Comparison of ENCODE assay signal across 10 mouse cellular contexts in genomic region chr3:131638216-131638615, GRCm38 (mm10).
A peak's percentile ranks its signal among the peaks of the same experiment; 100 is the strongest.
DNase-seq lines count a peak whose midpoint lies in the region; ATAC-seq lines count a peak whose summit lies in the region.
"Had no signal": no experiment of that assay in that cellular context is flagged by ENCODE, and none has a peak within 500 bp of the region (broad histone marks: within the 10 kb centered on the region; RNA-seq: fewer than 3 reads in every experiment).

No protein-coding gene starts in this region.

- no peaks in the 10 kb centered on the region for H3K27me3 ChIP-seq in hindbrain, embryonic 13.5 days
- H3K27me3 ChIP-seq in hindbrain, embryonic 14.5 days (ENCODE audit: control insufficient read depth, insufficient read depth, low read length), result no peaks in the 10 kb centered on the region
- H3K27me3 ChIP-seq in limb, embryonic 10.5 days (ENCODE audit: low read depth, poor library complexity, severe bottlenecking), result no peaks in the 10 kb centered on the region

- no peak overlapping the region for H3K4me2 ChIP-seq in hindbrain, embryonic 13.5 days
- H3K4me2 ChIP-seq in hindbrain, embryonic 14.5 days (replicated peaks), result no peak overlapping the region

- peaks cover 15% of the 10 kb centered on the region for H3K36me3 ChIP-seq in hindbrain, embryonic 13.5 days
- peaks cover 17% of the 10 kb centered on the region for H3K36me3 ChIP-seq in hindbrain, embryonic 14.5 days (replicated peaks; ENCODE audit: control insufficient read depth, insufficient read depth)
- H3K36me3 ChIP-seq in limb, embryonic 10.5 days, result peaks cover 25% of the 10 kb centered on the region

- H3K9ac ChIP-seq in hindbrain, embryonic 13.5 days, result no peak overlapping the region
- H3K9ac ChIP-seq in hindbrain, embryonic 14.5 days, result no peak overlapping the region

- H3K4me1 ChIP-seq in hindbrain, embryonic 13.5 days (replicated peaks), result peaks cover 23% of the 10 kb centered on the region
- H3K4me1 ChIP-seq in hindbrain, embryonic 14.5 days (replicated peaks; ENCODE audit: control insufficient read depth, insufficient read depth, low read length), result peaks cover 10% of the 10 kb centered on the region; the same call in 1 of the 2 replicates
- peaks cover 49% of the 10 kb centered on the region for H3K4me1 ChIP-seq in limb, embryonic 10.5 days

- no peak for DNase-seq in hindbrain, embryonic 14.5 days (ENCODE audit: low spot score)
- peak; percentile 48 for DNase-seq in NIH3T3 (ENCODE audit: low read depth)
- DNase-seq in cerebellum, adult 11 months, result peak; percentile 37
- no peak for DNase-seq in limb, embryonic 10.5 days (ENCODE audit: low spot score)
- no peak for DNase-seq in c-Kit-positive CD71-positive TER-119-positive erythroid progenitor cells, embryonic 14.5 days (ENCODE audit: low spot score)
- no peak for DNase-seq in T-cell, adult 2 months (ENCODE audit: low spot score)
- DNase-seq in thymus, postnatal 4 days, result no peak
- DNase-seq: right cerebral cortex, postnatal 25 days had no signal

- WGBS in hindbrain, embryonic 13.5 days, result 63% methylated on average over 7 of the region's 7 CpGs
- 75% methylated on average over 7 of the region's 7 CpGs for whole genome bisulfite sequencing in hindbrain, embryonic 14.5 days
- WGBS in limb, embryonic 10.5 days, result 63% methylated on average over 7 of the region's 7 CpGs

- no peaks in the 10 kb centered on the region for H3K9me3 ChIP-seq in hindbrain, embryonic 13.5 days
- H3K9me3 ChIP-seq in hindbrain, embryonic 14.5 days (ENCODE audit: control insufficient read depth, low read length), result no peaks in the 10 kb centered on the region
- no peaks in the 10 kb centered on the region for H3K9me3 ChIP-seq in limb, embryonic 10.5 days (replicated peaks)

- H3K27ac ChIP-seq in hindbrain, embryonic 13.5 days, result no peak overlapping the region
- H3K27ac ChIP-seq in hindbrain, embryonic 14.5 days, result no peak overlapping the region
- H3K27ac ChIP-seq in limb, embryonic 10.5 days, result peak overlapping the region; percentile 72

- ATAC-seq in hindbrain, embryonic 13.5 days (ENCODE audit: low FRiP score), result 0 out of 2 replicates have a peak, but pooled peaks have one; percentile 22
- ATAC-seq in hindbrain, embryonic 14.5 days (ENCODE audit: low FRiP score), result no peak
- ATAC-seq: forebrain, embryonic 16.5 days had no signal

- H3K4me3 ChIP-seq in hindbrain, embryonic 13.5 days, result no peak overlapping the region
- H3K4me3 ChIP-seq in hindbrain, embryonic 14.5 days (replicated peaks; ENCODE audit: low read length), result no peak overlapping the region
- H3K4me3 ChIP-seq in limb, embryonic 10.5 days, result no peak overlapping the region

Comparison
In these comparisons a context has a peak if more than half of its experiments do, and no peak if none do; other contexts are left out.
1. DNase-seq: peak in NIH3T3 (single experiment) and cerebellum, adult 11 months (single experiment); none in hindbrain, embryonic 14.5 days (single experiment), limb, embryonic 10.5 days (single experiment), c-Kit-positive CD71-positive TER-119-positive erythroid progenitor cells, embryonic 14.5 days (single experiment), T-cell, adult 2 months (single experiment) and thymus, postnatal 4 days (single experiment).